Mouse (Mus musculus) hindlimb bud, embryonic 11.5 days (tissue): Measurements from ENCODE around the gene Gm5148.

Experiments
- DNase-seq: peaks from one replicate; pipeline ENCODE4 v3.0.0-alpha.2; 2012; ENCODE audit warnings: low read depth, low spot score; ENCODE audit errors: extremely low spot score

Gm5148 gene

DNA sequence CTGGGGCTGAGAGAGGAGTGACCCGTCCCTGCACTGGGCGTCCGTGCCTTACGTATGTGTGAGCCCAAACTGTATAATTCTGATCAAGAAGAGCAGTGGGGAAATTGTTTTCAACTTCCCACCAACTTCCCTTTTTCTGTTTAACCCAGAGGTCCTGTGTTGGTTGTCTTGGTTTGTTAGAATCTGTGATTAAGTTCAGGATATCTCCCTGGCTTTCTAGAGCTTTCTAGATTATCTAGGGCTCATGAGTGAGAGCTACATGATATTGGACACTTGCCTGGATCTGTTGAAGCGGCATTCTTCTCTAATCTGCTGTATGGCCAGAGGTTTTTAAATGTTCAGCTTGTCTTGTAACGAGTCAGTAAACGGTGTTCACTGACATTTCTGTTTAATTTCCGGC is 30.7 kb downstream of the Gm5148 start:
- no peak for DNase-seq

DNA sequence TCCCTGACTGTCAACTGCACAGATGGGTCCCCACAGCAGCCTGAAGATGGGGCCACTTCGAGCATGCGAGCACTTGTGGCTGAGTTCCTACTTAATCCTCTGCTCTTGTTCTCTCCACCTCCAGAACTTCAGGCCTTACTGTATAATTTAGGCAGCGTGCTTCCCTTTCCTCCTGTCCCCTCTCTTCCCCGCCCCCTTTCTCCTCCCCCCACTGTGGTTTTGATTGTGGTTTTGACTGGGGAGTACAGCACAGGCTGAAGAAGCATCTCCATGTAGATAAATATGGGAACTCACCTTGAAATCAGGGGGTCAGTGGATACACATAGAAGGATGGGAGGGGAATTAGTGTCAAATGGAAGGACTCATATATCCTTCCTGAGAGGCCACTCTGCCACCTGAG is 31.3 kb downstream of the Gm5148 start:
- no peak for DNase-seq

DNA sequence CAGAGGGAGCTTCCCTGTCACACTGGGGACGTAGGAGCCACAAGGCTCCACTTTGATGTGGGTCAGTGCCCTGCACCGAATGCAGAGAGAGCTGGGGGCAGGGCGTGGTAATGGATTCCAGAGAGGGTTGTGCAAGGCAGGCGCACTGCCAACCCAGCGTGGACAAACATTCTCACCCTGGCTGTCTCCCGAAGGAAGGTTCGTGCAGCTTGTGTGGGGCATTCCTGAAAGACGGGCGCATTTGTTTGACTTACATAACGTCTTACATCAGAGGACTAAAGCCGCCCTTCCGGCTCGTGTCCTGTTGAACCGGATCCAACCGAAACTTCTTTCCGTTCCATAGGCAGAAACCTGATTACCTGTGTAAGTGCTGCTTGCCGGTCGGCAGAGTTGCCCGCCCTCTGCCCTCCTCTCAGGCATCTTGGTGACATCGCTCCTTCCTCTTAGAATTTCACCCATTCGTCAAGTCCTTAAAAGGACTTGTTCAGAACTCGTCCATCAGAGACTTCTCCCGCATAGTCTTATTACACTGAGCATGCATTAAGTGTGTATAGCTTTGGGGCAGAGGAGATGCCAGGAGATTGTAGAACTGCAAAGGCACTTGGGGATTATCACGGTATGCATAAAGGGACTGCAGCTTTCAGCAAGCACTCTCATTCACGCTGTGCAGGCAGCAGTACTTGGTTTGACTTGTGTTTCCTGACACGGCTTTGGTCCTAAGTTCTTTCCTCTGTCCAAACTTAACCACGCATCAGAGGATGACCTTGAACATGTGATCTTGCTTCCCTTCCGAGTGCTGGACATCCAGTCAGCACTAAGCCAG is 36.9 kb downstream of the Gm5148 start:
- DNase-seq: no peak

DNA sequence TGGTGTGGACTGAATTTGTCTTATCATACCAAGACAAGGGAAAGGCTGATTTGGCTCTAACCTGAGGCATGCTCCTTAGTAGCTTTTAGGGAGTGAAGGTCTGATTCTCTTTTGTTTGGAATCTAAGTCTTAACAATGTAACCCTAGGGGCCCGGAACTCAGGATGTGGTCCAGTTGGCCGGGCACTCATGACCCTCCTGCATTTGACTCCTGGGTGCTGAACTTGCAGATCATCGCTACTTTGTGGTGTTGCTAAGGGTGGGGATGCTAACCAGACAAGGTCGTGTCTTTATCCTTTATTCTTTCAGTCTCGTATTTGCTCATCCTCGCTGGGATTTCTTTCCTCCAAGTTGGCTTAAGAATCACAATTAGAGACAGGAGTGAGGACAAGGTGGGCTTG is 37.5 kb downstream of the Gm5148 start:
- no peak for DNase-seq

DNA sequence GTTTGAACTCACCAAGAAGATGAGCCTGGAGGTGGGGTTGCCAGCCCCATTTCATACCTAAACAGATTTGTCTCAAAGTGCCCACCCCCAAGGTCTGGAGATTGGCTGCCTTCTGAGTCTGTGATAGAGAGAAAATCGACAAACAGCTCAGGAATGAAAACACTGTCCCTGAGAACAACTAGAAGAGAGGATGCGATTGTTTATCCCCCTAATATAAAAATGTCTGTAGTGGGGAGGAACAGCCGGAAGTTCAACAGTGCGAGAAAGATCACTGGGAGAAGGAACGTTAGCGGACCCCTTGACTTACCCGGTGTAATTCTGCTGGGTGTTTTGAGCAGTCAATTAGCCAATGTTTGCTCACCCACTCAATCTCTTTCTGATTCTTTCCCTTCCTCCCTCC is 38.1 kb downstream of the Gm5148 start:
- no peak for DNase-seq

DNA sequence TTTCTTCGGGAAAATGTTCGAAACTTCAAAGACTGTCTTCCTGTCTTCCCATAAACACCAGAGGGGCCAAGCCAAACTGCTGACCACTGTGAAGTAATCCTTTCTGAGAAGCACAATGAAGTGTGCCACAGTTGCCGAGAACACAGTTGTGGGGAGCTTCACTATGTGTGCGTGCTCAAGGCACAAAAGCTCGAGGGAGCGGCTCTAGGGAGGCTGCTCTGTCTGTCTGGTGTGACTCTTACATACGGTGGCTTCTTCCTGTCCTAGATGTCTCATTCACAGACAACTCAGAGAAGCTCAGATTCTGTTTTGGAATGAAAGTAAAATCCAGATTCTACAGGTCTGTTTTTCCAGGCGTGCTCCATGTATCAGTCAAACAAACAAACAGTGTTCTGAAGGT is 48.0 kb downstream of the Gm5148 start:
- no peak for DNase-seq

DNA sequence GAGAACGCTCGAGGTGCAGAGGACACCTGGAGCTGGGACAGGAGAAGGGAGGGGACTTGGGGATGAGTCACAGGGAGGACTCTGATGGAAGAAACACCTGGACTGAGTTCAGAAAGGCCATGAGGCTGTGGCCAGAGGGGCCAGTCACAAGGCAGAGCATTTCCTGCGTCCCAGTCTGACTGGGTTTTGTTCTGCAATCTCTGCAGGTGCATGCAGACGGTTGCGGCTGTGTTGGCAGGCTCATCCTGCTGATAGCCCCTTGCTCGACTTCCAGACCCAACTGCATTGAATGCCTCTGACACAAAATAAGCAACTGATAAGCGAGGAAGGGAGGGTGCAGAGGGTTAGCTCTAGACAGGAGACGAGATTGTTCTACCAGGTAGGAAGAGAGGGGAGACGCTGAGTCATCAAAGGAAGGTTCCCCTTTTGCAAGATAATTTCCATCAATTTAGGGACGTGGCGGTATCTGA is 49.2 kb downstream of the Gm5148 start:
- no peak for DNase-seq

DNA sequence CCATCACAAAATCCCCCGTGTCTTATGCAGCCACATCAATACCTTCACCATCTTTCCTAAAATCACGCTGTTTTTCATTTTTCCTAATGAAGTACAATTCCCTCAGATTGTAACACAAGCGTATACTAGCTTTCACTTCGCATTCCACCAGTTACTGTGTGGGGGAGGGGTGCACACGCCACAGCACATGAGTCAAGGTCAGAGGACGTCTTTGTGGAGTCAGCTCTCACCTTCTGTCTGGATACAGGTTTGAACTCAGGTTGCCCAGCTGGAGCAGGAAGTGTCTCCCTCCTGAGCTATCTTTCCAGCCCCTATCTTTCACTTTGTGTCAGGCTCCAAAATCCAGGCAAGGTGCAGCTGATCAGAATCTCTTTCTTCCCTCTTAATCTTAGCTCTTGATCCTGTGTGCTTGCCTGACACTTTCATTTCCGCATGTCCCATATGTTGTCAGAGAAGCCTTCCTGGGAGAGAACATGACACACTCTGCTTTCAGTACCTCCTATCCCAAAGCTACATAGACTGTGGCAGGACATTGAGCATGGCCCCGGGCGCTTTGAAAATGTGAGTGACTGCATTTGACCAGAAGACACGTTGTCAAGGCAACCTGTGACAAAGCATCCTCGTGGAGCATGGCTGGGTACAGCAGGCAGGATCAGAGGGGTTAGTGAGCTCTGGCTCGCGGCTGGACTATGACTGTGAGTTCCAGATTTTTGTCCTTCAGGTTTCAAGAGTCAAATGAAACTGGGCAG is 50.6 kb downstream of the Gm5148 start:
- no peak for DNase-seq

DNA sequence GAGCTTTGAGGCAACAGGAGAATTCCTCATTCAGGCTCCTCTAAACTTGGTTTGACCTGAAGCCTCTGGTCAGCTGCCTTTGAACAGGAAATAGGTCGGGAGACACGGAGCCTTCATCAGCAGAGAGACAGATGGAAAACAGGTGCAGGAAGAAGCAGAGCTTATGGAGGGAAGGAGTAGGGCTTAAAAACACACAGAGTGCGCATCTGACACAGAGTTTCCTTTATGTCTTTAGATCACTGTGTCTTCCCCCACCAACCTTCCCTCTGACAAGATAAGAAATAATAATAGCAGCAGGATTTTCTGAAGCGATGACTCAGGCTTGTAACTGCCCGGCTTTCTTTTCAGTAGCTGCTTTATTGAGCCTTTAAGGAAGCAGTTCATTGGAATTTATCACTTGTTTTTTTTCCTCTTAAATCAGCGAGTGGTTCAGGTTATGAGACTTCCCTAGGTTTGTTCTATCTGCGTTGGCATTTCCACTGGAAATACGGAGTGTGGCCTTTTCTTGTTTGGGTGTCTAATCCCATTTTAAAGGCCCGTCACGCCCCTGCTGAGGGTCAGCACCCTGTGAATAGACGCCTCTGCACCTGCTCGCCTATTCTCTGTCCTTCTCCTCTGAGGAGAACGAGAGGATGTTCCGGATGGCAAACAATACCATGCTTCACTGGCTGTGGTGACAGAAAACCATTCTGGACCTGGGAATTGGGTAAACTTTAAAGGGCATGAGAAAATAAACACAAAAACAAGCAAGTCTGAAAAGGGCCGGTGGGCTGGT is 51.8 kb downstream of the Gm5148 start:
- no peak for DNase-seq

DNA sequence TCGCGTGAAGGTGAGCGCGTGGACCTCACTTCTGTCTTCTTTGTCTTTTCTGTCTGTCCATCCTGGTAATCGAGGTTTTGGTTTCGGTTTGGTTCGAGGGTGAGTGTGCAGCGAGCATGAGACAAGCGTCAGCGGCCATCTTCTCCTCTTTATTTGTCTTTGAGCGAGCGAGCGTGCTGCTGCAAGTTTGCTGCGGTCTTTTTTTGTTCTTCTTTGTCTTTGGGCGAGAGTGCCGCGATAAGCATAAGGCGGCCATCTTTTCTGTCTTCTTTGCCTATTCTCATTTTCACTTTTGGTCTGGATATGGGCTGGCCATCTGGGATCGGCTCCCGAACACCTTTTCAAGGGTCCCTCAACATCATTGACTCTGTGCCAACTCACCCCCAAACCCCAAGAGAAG is 55.2 kb downstream of the Gm5148 start:
- no peak for DNase-seq

DNA sequence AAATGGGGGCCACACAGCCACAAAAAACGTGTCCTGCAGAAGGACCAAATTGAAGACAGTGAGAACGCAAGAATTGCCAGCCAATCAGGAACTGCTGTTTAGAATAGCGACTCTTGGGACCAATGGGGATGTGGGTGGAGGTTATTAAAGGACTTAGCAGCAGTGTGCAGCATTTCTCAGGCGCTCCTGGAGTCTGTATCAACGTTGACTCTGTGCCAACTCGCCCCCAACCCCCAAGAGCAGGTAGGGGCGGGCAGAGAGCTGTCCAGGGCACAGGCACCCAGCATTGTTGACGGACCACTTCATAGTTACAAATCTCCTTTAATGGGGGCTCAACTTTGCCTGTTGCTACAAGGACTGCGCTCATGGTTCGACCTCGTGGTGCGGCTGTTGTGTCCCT is 55.6 kb downstream of the Gm5148 start:
- DNase-seq: no peak

DNA sequence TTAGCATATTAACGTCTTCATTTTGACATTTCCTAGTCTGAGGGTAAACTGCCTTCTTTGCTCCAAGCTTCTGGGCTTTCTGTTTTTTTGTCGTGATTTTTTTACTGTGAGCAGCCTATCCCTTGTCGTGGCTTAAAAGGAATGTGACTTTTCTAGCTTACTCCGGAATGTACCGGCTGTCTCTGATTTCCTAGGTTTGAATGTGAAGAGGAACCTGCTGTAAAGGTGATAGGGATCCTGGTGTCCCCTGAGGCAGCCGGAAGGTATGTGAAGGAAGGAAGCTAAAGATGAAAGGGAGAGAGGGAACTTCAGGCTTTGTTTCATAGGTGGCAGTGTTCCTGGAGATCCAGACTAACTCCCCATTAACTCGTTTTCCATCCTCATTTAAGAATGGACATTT is 56.6 kb downstream of the Gm5148 start:
- no peak for DNase-seq

DNA sequence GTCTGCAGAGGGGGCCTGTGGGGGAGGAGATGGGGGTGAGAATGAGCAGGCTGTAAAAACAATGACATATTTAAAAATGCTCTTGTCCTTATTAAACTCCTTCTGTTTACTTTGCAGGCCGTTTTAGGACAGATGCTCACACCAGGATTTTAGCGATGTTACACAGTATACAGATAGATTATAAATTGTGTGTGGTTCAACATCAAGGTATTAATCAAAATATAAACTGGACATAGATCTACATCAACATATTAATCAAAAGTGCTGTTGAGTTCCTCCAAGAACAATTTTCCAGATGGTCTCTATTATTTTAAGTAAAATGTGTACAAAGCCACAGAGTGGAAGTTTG is 57.2 kb downstream of the Gm5148 start:
- no peak for DNase-seq

DNA sequence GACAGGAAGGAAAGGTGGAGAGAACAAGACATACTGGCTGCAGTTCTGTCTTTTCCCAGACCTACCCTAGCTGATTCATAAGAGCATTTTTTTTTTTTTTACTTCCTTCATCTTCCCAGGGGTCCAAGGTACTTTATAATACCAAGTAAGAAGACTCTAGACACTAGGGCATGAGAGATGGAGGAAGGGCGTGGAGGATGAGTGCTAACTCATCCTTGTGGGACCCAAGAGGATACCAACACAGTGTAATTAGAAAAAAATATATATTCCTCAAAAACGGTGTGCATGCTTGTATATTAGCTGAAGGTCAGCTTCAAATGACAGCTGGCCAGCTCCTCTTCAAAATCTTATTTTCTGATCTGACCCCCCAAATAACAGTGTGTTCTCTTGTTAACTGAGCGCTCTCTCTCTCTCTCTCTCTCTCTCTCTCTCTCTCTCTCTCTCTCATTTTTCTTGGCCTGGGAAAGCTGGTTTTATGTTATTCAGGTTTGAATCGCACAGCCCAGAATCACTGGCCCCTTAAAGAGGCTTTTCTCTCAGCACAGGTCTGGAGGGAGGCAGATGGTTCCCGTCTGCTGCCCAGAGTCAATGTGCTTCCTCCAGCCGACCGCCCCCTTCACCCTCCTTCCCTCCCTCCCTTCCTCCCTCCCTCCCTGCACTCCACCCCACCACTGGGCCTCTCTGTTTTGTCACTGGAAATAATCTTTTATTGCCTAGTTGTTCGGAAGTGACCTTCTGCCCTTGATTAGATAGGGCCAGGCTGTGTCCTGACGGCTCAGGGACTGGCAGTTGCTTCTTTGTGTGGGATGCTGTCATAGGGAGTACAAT is 57.8 kb downstream of the Gm5148 start:
- DNase-seq: no peak
